Mouse (Mus musculus) olfactory bulb, adult 2 months (tissue): ENCODE results near the gene Apc2. TPM values are rescaled to one million over a fixed set of nuclear protein-coding genes. Genes with fewer than 3 reads are reported as not detected.
A peak's percentile ranks its signal among the peaks of the same experiment; 100 is the strongest.

ENCODE experiments used
- H3K27ac ChIP-seq: fragments of 200-500 bp; 2 replicates; pipeline ENCODE4 v1.5.1; 2012; ENCODE audit warnings: low read depth, low read length; ENCODE audit not compliant: insufficient read depth
- H3K4me1 ChIP-seq: fragments of 200-500 bp; 2 replicates; pipeline ENCODE4 v1.6.1; 2012; ENCODE audit warnings: low read length; ENCODE audit not compliant: control insufficient read depth, insufficient read depth
- H3K4me3 ChIP-seq: fragments of 200-500 bp; 2 replicates; pipeline ENCODE4 v1.5.1; 2012; ENCODE audit warnings: mild to moderate bottlenecking, low read depth, low read length, moderate library complexity; ENCODE audit not compliant: insufficient read depth
- CTCF ChIP-seq: fragments of 200-500 bp; IDR thresholded peaks from 2 replicates; pipeline ENCODE4 v1.5.1; 2012; ENCODE audit warnings: low read depth, mild to moderate bottlenecking, low read length, moderate library complexity; ENCODE audit not compliant: insufficient read depth
- POLR2A ChIP-seq: fragments of 200-500 bp; IDR thresholded peaks from 2 replicates; pipeline ENCODE4 v1.6.1; 2012; ENCODE audit warnings: mild to moderate bottlenecking, low read depth, low read length, moderate library complexity; ENCODE audit not compliant: insufficient read depth
- WGBS: fragments of 180-500 bp; shearing (Covaris S2); methylation state at CpG from one replicate; pipeline ENCODE4 v1.1.7; 2018; 5-methylcytosine and 5-hydroxymethylcytosine counted together
- polyA plus RNA-seq: library from polyadenylated mRNA; stranded (reverse); fragments of >200 nt; gene quantifications from 2 replicates; pipeline ENCODE4 v1.2.4, GENCODE M21; 2012; ENCODE audit warnings: low replicate concordance; ENCODE audit not compliant: missing spikeins, insufficient read depth, insufficient read length

Apc2 gene
- polyA plus RNA-seq, 1 experiment: not detected

DNA sequence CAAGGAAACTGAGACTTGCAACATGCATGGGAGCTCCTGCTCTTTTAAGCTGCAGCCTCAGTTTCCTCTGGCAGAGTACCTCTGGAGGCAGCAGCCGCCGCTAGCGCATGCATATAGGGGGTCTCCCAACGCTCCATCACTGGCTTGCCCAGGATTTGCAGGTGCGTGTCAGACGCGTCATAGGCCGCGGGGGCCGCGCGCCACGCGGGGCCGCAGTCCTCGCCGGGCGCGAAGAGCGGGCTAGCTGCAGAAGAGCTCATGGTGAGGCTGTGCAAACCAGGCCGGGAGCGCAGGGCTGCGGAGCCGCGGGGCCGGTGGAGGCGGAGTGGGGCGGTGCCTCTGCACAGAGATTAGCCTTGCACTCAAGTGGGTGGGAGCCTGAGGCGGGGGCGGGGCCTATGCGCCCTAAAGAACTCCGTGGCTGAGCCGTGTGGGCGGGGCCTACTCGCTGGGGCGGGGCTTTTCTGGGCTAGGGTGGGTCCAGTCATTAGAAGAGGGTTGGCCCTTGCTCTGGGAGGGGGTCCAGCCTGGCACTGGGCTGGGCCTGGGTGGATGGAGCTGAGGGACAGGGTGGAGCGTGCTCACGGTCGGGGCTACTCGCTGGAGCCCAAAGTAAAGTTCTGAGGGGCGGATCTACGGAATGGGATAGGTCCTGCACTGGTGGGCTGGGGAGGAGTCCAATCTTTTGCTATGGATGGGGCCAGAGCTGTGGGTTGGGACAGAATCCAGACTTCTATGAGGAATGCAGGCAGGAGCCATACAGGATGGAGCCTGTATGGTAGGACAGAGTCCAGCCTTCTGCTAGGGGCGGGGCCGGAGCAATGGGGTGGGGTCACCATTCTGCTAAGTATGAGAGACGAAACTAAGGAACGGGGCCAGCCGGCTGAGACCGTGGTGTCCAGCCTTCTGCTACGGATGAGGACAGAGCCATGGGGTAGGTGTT, 34.9 kb upstream of the Apc2 start, which contains the start of the genes Gamt and Dazap1:
Gamt (minus strand) TSS at position 371 of the 943 bp plus-strand sequence.
Dazap1 (plus strand) TSS at position 845 of the 943 bp plus-strand sequence.
- H3K4me3 ChIP-seq: peak within 1 kb of the TSS; percentile 49
- peak; percentile 34; the same call in 1 of the 2 replicates for TF ChIP-seq POLR2A
- no peak for TF ChIP-seq CTCF
- H3K27ac ChIP-seq: peak within 1 kb of the TSS; percentile 65
- peaks cover 25% of the 10 kb centered on the region for H3K4me1 ChIP-seq
- under 1% methylated on average over 49 of the region's 49 CpGs for WGBS

DNA sequence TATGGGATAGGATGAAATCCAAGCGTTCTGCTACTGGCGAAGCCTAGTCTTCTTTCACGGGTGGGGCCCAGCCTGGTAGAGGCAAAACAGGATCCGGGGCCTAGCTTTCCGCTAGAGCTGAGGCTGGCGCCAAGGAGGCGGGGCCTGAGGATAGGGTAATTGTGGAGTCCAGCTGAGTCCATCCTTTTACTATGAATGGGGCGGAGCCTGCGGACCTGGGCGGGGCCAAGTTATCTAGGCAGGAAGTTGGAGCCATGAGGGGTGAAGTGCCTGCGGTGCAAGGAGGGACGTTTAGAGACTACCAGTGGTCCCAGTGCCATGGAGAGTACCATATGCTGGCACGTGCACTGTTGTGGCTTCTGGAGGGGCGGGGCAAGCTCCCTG, 34.2 kb upstream of the Apc2 start:
- peak overlapping the region; percentile 49 for H3K4me3 ChIP-seq
- H3K4me1 ChIP-seq: peaks cover 27% of the 10 kb centered on the region
- H3K27ac ChIP-seq: 0 out of 2 replicates have a peak overlapping the region, but pooled peaks have one; percentile 31
- no peak for TF ChIP-seq POLR2A
- TF ChIP-seq CTCF: no peak
- 2% methylated on average over 14 of the region's 14 CpGs for WGBS

DNA sequence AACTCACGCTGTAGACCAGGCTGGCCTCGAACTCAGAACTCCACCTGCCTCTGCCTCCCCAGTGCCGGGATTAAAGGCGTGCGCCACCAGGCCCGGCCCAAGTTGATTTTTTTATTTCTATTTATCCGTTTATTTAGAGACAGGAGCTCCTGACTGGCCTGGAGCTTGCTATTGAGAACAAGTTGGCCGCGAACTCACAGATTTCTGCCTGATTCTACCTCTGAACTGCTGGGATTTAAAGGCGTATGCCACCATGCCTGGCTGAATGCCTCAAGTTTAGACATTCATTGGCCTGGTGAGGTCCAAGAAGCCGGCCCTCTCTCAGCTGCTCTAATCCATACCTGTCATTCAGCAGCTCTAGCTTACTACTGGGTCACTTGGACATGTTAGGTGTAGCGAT, 33.6 kb upstream of the Apc2 start:
- H3K4me3 ChIP-seq: no peak overlapping the region
- peaks cover 31% of the 10 kb centered on the region for H3K4me1 ChIP-seq
- no peak overlapping the region for H3K27ac ChIP-seq
- WGBS: 63% methylated on average over 12 of the region's 12 CpGs
- no peak for TF ChIP-seq CTCF
- TF ChIP-seq POLR2A: no peak

DNA sequence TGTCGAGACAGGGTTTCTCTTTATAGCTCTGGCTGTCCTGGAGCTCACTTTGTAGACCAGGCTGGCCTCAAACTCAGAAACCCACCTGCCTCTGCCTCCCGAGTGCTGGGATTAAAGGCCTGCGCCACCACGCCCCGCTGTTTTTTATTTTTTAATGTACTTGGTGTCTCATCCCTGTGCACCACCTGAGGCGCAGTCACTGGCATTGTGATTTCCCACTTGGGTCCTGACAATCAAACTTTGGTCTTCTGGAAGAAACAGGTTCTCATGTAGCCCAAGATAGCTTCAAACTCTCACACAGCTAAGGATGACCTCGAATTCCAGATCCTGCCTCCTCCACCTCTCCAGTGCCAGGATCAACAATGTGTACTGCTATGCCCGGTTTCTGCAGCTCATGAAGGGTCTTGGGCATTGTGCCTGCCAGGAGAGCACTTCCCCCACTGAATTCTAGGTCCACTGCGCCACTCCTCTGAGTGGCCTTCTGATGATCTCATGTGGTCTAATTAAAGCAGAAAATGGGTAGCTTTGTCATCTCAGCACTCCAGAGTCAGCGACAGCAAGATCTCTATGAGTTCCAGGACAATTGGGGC, 32.9 kb upstream of the Apc2 start:
- 92% methylated on average over 10 of the region's 10 CpGs for WGBS
- peaks cover 38% of the 10 kb centered on the region for H3K4me1 ChIP-seq
- H3K27ac ChIP-seq: no peak overlapping the region
- H3K4me3 ChIP-seq: no peak overlapping the region
- TF ChIP-seq POLR2A (no peak), CTCF (no peak)

DNA sequence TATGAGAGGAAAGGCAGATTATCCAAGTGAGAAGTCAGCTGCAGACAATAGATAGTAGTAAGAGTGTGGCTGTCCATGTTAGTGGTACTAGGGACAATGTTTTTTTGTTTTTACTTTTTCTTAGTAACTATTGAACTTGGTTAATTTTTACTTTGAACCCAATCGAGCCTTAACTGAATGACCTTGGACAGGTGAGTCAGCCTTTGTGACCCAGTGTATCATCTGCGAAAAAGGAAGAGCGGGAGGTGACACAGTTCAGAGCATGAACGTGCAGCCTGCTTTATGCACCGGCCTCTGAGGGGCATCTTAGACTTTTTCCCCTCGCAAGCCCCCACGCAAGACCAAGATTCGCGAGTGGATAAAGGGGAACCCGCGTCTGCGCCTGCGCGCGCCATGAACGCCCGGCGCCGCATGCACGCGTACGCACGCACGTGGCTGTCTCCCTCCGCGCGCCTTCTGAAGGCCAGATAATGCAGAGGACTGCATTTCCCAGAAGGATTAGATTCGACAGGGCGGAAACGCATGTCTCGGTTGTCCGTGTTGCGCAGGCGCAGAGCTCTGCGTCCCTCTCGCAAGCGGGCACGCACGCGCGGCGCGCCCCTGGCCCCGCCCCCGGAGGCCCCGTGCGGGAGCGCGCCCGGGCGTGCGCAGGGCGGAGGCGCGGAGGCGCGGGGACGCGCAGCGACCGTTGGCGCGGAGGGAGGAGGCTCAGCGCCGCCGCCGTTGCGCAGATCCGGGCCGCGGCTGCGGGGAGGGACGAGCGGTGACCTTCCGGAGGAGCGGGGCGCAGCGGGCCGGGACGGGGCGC, 31.2 kb upstream of the Apc2 start:
- peak overlapping the region; percentile 86 for H3K4me3 ChIP-seq
- peak overlapping the region; percentile 91 for H3K27ac ChIP-seq
- TF ChIP-seq CTCF (no peak), POLR2A (peak; percentile 92)
- WGBS: under 1% methylated on average over 81 of the region's 81 CpGs
- H3K4me1 ChIP-seq: peaks cover 41% of the 10 kb centered on the region

DNA sequence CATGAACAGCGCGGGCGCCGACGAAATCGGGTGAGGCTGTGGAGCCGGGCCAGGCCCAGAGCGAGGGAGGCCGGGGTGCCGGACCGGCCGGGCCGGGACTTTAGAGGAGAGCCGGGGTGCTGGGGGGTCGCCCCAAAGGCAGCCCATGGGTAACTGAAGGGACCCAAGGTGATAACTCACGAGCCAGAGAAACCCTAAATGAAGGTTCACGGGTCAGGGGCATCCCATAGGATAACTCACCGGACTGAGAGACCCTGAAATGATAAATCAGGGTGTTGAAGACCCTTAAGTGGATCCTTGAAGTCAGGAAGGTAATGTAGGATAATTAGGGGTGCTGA, 30.7 kb upstream of the Apc2 start:
- Histone ChIP-seq H3K27ac (peak overlapping the region; percentile 67), H3K4me1 (peaks cover 40% of the 10 kb centered on the region), H3K4me3 (peak overlapping the region; percentile 86)
- TF ChIP-seq CTCF (no peak), POLR2A (no peak)
- WGBS: under 1% methylated on average over 18 of the region's 18 CpGs

DNA sequence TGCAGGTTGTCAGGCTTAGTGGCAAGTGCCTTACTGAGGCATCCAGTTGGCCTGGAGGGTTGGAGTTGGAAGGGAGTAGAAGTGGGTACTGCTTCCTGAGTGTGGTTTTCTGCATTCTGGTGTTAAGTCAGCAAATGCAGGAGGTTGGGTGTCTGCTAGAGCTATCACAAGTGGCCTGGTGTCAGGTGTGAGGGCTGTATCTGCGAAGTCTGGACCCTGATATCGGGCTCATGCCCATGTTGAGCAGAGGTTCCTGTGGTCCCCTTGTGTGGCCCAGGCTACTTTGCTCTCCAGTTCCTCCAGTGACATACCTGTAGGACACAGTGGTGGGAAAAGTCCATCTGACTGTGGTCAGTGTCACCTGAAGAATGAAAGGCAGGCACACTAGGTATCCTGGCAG, 25.7 kb upstream of the Apc2 start:
- TF ChIP-seq POLR2A (no peak), CTCF (no peak)
- Histone ChIP-seq H3K27ac (no peak overlapping the region), H3K4me1 (peaks cover 55% of the 10 kb centered on the region), H3K4me3 (no peak overlapping the region)
- WGBS: 90% methylated on average over 2 of the region's 2 CpGs

DNA sequence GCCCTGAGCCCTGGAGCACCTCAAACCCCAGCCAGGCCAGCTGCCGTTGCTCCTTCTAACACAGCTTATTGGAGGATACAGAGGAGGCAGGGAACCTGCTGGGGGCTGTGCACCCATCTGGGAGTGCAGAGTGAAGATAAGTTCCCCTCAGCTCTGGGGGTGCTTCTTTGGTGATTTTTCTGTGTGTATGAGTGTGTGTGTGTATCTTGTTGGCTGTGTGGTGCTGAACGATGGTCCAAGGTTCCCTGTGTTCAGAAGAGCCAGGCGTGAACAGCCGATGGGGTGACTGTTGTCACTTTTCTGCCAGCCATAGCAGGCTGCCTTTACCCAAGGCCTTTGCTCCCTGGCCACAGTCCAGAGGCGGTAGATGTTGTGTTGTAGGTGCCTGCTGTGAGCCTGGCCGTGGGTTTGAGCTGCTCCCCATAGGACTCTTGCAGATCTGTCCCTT, 25.0 kb upstream of the Apc2 start:
- Histone ChIP-seq H3K4me1 (peaks cover 55% of the 10 kb centered on the region), H3K4me3 (no peak overlapping the region), H3K27ac (no peak overlapping the region)
- no peak for TF ChIP-seq CTCF
- no peak for TF ChIP-seq POLR2A
- 33% methylated on average over 6 of the region's 6 CpGs for WGBS

DNA sequence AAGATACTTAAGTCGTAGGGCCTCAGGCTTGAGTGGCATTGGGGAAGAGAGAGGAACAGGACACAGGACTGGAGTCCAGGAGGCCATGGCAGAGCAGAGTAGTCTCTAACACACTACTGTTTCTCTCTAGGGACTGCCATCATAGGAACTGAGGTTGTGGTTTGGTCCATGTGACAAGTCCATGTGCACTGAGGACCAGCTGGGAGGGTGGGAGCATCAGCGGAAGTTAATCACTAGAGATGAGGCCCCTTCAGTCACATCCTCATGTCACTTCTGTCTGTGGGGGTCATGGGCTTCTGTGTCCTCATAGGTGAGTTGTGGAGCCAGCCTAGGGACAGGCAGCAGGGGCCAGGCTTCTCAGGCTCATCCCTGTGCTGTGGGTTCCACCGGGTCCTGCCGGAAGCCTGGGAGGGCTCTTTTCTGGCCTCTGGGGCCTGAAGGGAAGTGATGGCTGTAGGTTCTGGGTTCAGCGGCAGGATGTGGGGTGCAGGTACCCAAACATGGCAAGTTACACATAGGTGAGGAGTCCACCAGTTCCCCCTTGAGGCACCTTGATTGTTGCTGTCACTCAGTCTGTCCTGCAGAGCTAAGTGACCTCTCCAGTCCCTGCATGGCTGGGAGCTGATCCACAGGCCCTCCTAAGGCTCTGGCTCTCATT, 24.5 kb upstream of the Apc2 start:
- 67% methylated on average over 5 of the region's 5 CpGs for WGBS
- TF ChIP-seq CTCF (no peak), POLR2A (no peak)
- Histone ChIP-seq H3K4me1 (peaks cover 52% of the 10 kb centered on the region), H3K4me3 (no peak overlapping the region), H3K27ac (no peak overlapping the region)
